Mouse (Mus musculus) forebrain, embryonic 16.5 days (tissue): ENCODE results near the gene Ctf2. TPM values are rescaled to one million over a fixed set of nuclear protein-coding genes. Genes with fewer than 3 reads are reported as not detected.
"Not testable (repeated sequence)": the region's sequence is repeated elsewhere in the genome, so short reads cannot be mapped to it uniquely, and the experiment has no call there.

ENCODE experiments used
- ATAC-seq: fragments of 200-750 bp; cut with Nextera tagmentation; 2 replicates; pipeline ENCODE4 v1.8.0; 2017; ENCODE audit warnings: mild to moderate bottlenecking, moderate library complexity
- H3K27ac ChIP-seq: fragments of 300-500 bp; sonication (generic); 2 replicates; pipeline ENCODE4 v1.5.1; 2014; ENCODE audit warnings: low read length, control low read depth
- H3K27me3 ChIP-seq: fragments of 300-500 bp; sonication (generic); replicated peaks from 2 replicates; pipeline ENCODE4 v1.6.1; 2014; ENCODE audit warnings: low read length; ENCODE audit not compliant: control insufficient read depth, insufficient read depth
- H3K36me3 ChIP-seq: fragments of 300-500 bp; sonication (generic); 2 replicates; pipeline ENCODE4 v1.6.1; 2014; ENCODE audit not compliant: control insufficient read depth, insufficient read depth
- H3K4me1 ChIP-seq: fragments of 300-500 bp; sonication (generic); replicated peaks from 2 replicates; pipeline ENCODE4 v1.6.1; 2014; ENCODE audit warnings: low read length; ENCODE audit not compliant: control insufficient read depth, insufficient read depth
- H3K4me2 ChIP-seq: fragments of 300-500 bp; sonication (generic); 2 replicates; pipeline ENCODE4 v1.6.1; 2014; ENCODE audit warnings: mild to moderate bottlenecking, low read length, control low read depth
- H3K4me3 ChIP-seq: fragments of 300-500 bp; sonication (generic); replicated peaks from 2 replicates; pipeline ENCODE4 v1.5.1; 2014; ENCODE audit warnings: mild to moderate bottlenecking, low read length, control low read depth
- H3K9ac ChIP-seq: fragments of 300-500 bp; sonication (generic); replicated peaks from 2 replicates; pipeline ENCODE4 v1.6.1; 2014; ENCODE audit warnings: low read depth, low read length, control low read depth
- H3K9me3 ChIP-seq: fragments of 300-500 bp; sonication (generic); 2 replicates; pipeline ENCODE4 v1.6.1; 2016; ENCODE audit warnings: low read length; ENCODE audit not compliant: control insufficient read depth
- WGBS: fragments of 180-500 bp; shearing (Covaris S2); extraction: QIAGEN DNeasy Blood & Tissue Kit; methylation state at CpG from one replicate; pipeline ENCODE4 v1.1.7; 2014; 5-methylcytosine and 5-hydroxymethylcytosine counted together
- polyA plus RNA-seq: library from polyadenylated mRNA; unstranded; fragments of >200 nt; fragmentation: Nextera tagmentation; extraction: Ambion mirVana; gene quantifications from 2 replicates; pipeline ENCODE4 v1.2.1, GENCODE M21; 2015

Ctf2 gene
- polyA plus RNA-seq, 1 experiment from 2014 or later = 0.11 TPM

GRCm38 (mm10) chr7:127698986-127699385 is 33.0 kb downstream of the Ctf2 start:
- 80% methylated on average over 6 of the region's 6 CpGs for WGBS

GRCm38 (mm10) chr7:127693730-127694129 is 38.2 kb downstream of the Ctf2 start:
- H3K27ac ChIP-seq, H3K27me3 ChIP-seq, H3K4me2 ChIP-seq, H3K9ac ChIP-seq, H3K4me1 ChIP-seq, H3K36me3 ChIP-seq, H3K4me3 ChIP-seq, H3K9me3 ChIP-seq, ATAC-seq: not testable (repeated sequence)
- 95% methylated on average over 7 of the region's 7 CpGs for WGBS

More at GRCm38 (mm10) chr7:127698986-127699385, 33.0 kb downstream of the Ctf2 start:
- Histone ChIP-seq H3K4me2 (no peak overlapping the region), H3K9ac (no peak overlapping the region), H3K36me3 (peaks cover 8% of the 10 kb centered on the region; the same call in 1 of the 2 replicates), H3K4me3 (no peak overlapping the region), H3K4me1 (no peaks in the 10 kb centered on the region), H3K27ac (no peak overlapping the region), H3K27me3 (no peaks in the 10 kb centered on the region), H3K9me3 (no peaks in the 10 kb centered on the region)
- no peak for ATAC-seq

GRCm38 (mm10) chr7:127693290-127693689 is 38.7 kb downstream of the Ctf2 start:
- Histone ChIP-seq H3K27me3 (no peaks in the 10 kb centered on the region), H3K4me1 (peaks cover 9% of the 10 kb centered on the region), H3K4me3 (no peak overlapping the region), H3K9me3 (no peaks in the 10 kb centered on the region), H3K36me3 (no peaks in the 10 kb centered on the region), H3K27ac (no peak overlapping the region), H3K9ac (no peak overlapping the region), H3K4me2 (no peak overlapping the region)
- WGBS = 96% methylated on average over 8 of the region's 8 CpGs
- ATAC-seq = no peak

GRCm38 (mm10) chr7:127691221-127691989 is 40.6 kb downstream of the Ctf2 start:
- peaks cover 9% of the 10 kb centered on the region for H3K4me1 ChIP-seq
- H3K27ac ChIP-seq = peak overlapping the region; percentile 37; the same call in 1 of the 2 replicates
- H3K9me3 ChIP-seq = no peaks in the 10 kb centered on the region
- no peaks in the 10 kb centered on the region for H3K27me3 ChIP-seq
- no peaks in the 10 kb centered on the region for H3K36me3 ChIP-seq
- H3K9ac ChIP-seq = peak overlapping the region; percentile 50
- peak overlapping the region; percentile 14; the same call in 1 of the 2 replicates for H3K4me3 ChIP-seq
- 4% methylated on average over 14 of the region's 15 CpGs for WGBS
- ATAC-seq = peak; percentile 47; the same call in 1 of the 2 replicates
- H3K4me2 ChIP-seq = peak overlapping the region; percentile 43

- WGBS = 70% methylated on average over 9 of the region's 9 CpGs
- no peaks in the 10 kb centered on the region for H3K9me3 ChIP-seq
- no peak for ATAC-seq
- H3K9ac ChIP-seq = no peak overlapping the region
- no peaks in the 10 kb centered on the region for H3K36me3 ChIP-seq
- peaks cover 9% of the 10 kb centered on the region for H3K4me1 ChIP-seq
- H3K27ac ChIP-seq = no peak overlapping the region
- H3K4me2 ChIP-seq = no peak overlapping the region
- H3K4me3 ChIP-seq = no peak overlapping the region
- H3K27me3 ChIP-seq = no peaks in the 10 kb centered on the region
Observed at GRCm38 (mm10) chr7:127689626-127690280, 42.2 kb downstream of the Ctf2 start.

- Histone ChIP-seq H3K27ac (no peak overlapping the region), H3K36me3 (no peaks in the 10 kb centered on the region), H3K9me3 (no peaks in the 10 kb centered on the region), H3K4me1 (peaks cover 9% of the 10 kb centered on the region), H3K9ac (no peak overlapping the region), H3K27me3 (no peaks in the 10 kb centered on the region), H3K4me3 (no peak overlapping the region), H3K4me2 (no peak overlapping the region)
- 86% methylated on average over 7 of the region's 7 CpGs for WGBS
- no peak for ATAC-seq
Observed at GRCm38 (mm10) chr7:127688935-127689334, 43.0 kb downstream of the Ctf2 start.

- no peak overlapping the region for H3K27ac ChIP-seq
- H3K4me1 ChIP-seq = peaks cover 9% of the 10 kb centered on the region
- H3K4me2 ChIP-seq = no peak overlapping the region
- no peak overlapping the region for H3K9ac ChIP-seq
- 85% methylated on average over 11 of the region's 11 CpGs for WGBS
- no peaks in the 10 kb centered on the region for H3K27me3 ChIP-seq
- ATAC-seq = no peak
- no peaks in the 10 kb centered on the region for H3K36me3 ChIP-seq
- H3K9me3 ChIP-seq = no peaks in the 10 kb centered on the region
- H3K4me3 ChIP-seq = no peak overlapping the region
Observed at GRCm38 (mm10) chr7:127686740-127687449, 45.1 kb downstream of the Ctf2 start.

- no peak overlapping the region for H3K9ac ChIP-seq
- no peaks in the 10 kb centered on the region for H3K36me3 ChIP-seq
- H3K27ac ChIP-seq = no peak overlapping the region
- H3K4me2 ChIP-seq = no peak overlapping the region
- whole genome bisulfite sequencing = 76% methylated on average over 14 of the region's 14 CpGs
- H3K27me3 ChIP-seq = no peaks in the 10 kb centered on the region
- H3K9me3 ChIP-seq = no peaks in the 10 kb centered on the region
- no peak for ATAC-seq
- no peak overlapping the region for H3K4me3 ChIP-seq
- no peaks in the 10 kb centered on the region for H3K4me1 ChIP-seq
Observed at GRCm38 (mm10) chr7:127685304-127686018, 46.5 kb downstream of the Ctf2 start.
